Mouse (Mus musculus) C3H10T1/2 (cell line): ENCODE results near the gene Dpf3. TPM values are rescaled to one million over a fixed set of nuclear protein-coding genes. Genes with fewer than 3 reads are reported as not detected.

Source experiments
- polyA plus RNA-seq, 2 experiments: library from polyadenylated mRNA; unstranded; fragments of >200 nt; fragmentation: generic; extraction: Trizol; gene quantifications; one replicate each; pipeline ENCODE4 v1.2.1; 2012; ENCODE audit warnings: missing spikeins in 2 of 2

Gene Dpf3
- polyA plus RNA-seq: under 1 TPM; 0.06 to 0.19 TPM

DNA sequence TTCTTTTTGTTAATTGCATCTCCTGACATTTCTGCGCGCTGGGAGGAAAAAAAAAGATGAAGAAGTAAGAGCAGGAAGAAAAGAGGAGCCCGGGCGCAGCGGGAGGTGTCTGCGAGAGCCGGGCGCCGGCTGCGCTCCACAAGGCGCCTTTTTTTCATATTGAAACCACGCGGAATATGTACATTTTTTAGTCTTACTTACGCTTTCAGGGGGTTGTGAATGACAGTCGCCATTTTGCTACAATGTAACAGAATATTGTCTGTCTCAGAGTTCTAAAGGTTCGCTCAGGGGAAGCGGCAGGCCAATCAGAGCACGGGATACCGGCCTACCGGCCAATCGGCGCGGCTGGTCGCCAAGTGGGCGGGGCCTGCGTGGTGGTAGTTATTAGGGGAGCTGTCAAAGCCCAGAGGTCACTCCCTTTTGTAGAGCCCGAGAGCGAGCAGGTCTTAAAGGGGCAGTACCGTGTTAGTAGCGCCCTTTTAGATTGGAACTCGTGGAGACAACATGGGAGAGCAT is at the start of gene Dpf3:
Dpf3 (minus strand) TSS at position 241 of the 516 bp plus-strand sequence.

DNA sequence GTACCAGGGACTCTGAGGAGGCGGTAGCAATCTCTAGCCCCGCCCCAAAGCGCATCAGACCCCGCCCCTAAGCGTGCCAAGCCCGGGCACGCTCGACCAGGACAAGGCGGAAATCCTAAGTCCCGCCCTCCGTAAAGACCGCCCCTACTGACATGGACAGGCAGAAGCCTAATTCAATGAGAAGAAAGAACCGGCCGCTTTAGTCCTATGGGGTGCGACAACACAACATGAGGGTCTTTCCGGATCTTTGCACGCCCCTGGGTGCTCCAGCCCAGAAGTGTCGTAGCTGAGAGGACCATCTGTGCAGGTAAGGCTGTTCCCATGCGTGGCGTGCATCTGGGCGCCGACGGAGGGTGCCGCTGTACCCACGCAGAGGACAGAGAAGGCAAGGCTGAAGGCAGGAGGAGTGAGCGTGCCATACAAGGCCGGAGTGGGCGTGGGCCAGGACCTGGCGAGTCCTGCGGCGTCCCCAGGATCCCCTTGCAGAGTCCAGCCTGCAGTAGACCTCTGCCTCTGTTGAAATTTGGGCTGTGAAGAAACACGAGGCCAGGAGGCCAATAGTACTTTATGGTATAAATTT is 32.9 kb upstream of the Dpf3 start, which contains the start of gene Dcaf4:
Dcaf4 (plus strand) TSS at position 156 of the 580 bp plus-strand sequence.

Other genes with a start within 250 kb of the Dpf3 start
- 10 to 100 TPM; 12.1 to 38.7 TPM for gene Dcaf4, start 32.8 kb upstream of the Dpf3 start, polyA plus RNA-seq
- 10 to 100 TPM in 1 of 2 experiments, 1 to 10 TPM in 1; 2.6 to 26.4 TPM for gene Zfyve1, start 109.5 kb upstream of the Dpf3 start, polyA plus RNA-seq
- gene Rbm25, start 143.5 kb upstream of the Dpf3 start, polyA plus RNA-seq: 10 to 100 TPM in 1 of 2 experiments, 1 to 10 TPM in 1; 8.0 to 18.3 TPM
- 10 to 100 TPM; 22.5 to 43.9 TPM for gene Psen1, start 200.4 kb upstream of the Dpf3 start, polyA plus RNA-seq